Mouse (Mus musculus): ENCODE measurements at regions not wholly inside any gene's neighbourhood (a gene's known extent, or its start where the extent isn't known, plus 50 kb on each side); places are given as distances from the start of the nearest gene placed in this dataset.

DNA sequence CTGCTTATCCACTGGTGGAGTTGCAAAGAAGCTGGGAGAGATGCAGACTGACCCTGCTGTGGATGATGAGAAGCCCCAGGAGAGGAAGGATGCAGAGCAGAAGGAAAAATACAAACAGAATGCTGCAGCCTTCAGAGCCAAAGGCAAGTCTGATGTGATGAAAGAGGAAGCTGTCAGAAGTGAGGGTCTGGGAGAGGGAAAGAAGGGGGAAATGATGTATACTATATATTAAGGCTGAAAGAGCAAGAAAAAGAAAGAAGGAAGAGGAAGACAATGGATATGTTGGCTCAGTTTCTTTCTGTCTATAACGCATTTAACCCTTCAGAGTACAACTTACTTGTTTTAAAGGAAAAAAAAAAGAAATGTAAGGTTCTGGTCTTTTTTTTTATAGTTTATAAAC is 225.4 kb downstream of the Gm5447 start:
- ATAC-seq (ENCODE audit: low FRiP score, low TSS enrichment): no peak
- H3K4me1 ChIP-seq (ENCODE audit: insufficient read depth, low read length): no peaks in the 10 kb centered on the region
- no peak overlapping the region for H3K4me3 ChIP-seq (ENCODE audit: low read length)
- no peaks in the 10 kb centered on the region for H3K9me3 ChIP-seq (ENCODE audit: low read length)
- H3K4me2 ChIP-seq (replicated peaks; ENCODE audit: low read depth, low read length): no peak overlapping the region
- H3K9ac ChIP-seq (replicated peaks; ENCODE audit: low read length): no peak overlapping the region
- peaks cover 6% of the 10 kb centered on the region; the same call in 1 of the 2 replicates for H3K27me3 ChIP-seq (ENCODE audit: insufficient read depth, low read length)
- 96% methylated on average over 1 of the region's 1 CpGs for WGBS
- no peaks in the 10 kb centered on the region for H3K36me3 ChIP-seq (ENCODE audit: insufficient read depth, low read length)
- no peak overlapping the region for H3K27ac ChIP-seq (ENCODE audit: low read length)

DNA sequence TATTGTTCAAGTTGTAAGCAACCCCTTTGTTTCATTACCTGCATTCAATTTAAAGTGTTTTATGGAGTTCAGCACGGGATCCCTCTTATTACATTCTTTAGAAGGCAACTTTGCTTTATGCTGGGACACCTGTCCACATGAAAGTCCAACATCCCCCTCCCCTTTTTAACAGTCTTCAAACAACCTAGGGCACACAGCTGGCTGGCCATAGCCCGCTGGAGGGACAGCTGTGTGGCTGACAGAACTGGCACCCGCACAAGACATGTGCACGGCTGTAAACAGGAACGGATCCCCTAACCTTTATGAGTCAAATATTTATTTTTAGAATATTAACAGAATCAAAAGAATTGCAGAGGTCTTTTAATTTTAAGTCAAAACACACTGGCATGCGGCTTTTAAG is 230.1 kb downstream of the Gm5447 start:
- Histone ChIP-seq H3K4me1 (ENCODE audit: insufficient read depth, low read length) (no peaks in the 10 kb centered on the region), H3K4me3 (ENCODE audit: low read length) (no peak overlapping the region), H3K9ac (replicated peaks; ENCODE audit: low read length) (no peak overlapping the region), H3K4me2 (replicated peaks; ENCODE audit: low read depth, low read length) (no peak overlapping the region), H3K9me3 (ENCODE audit: low read length) (no peaks in the 10 kb centered on the region), H3K36me3 (ENCODE audit: insufficient read depth, low read length) (no peaks in the 10 kb centered on the region), H3K27me3 (ENCODE audit: insufficient read depth, low read length) (peaks cover 19% of the 10 kb centered on the region), H3K27ac (ENCODE audit: low read length) (no peak overlapping the region)
- 56% methylated on average over 6 of the region's 6 CpGs for WGBS
- ATAC-seq (ENCODE audit: low FRiP score, low TSS enrichment): no peak

DNA sequence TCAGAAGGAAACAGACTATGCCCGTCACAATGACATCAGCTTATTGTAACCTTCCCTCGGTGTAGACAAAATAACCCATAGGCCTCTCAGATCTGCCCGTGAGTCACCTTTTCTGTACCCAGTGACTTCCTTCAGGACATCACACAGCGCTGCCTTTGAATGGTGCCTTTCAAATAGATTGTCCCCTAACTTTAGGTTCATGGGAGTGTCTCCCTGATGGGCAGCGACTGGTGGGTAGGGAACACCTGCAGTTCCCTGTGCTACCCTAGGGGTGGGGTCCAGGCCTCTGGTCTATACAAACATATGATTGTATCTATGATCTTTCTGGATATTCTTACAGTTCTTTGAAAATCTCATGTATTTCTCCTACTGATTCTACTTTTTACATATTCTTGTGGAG is 232.4 kb downstream of the Gm5447 start:
- Histone ChIP-seq H3K27me3 (ENCODE audit: insufficient read depth, low read length) (peaks cover 20% of the 10 kb centered on the region), H3K9me3 (ENCODE audit: low read length) (no peaks in the 10 kb centered on the region), H3K27ac (ENCODE audit: low read length) (no peak overlapping the region), H3K36me3 (ENCODE audit: insufficient read depth, low read length) (no peaks in the 10 kb centered on the region), H3K4me1 (ENCODE audit: insufficient read depth, low read length) (no peaks in the 10 kb centered on the region), H3K4me2 (replicated peaks; ENCODE audit: low read depth, low read length) (no peak overlapping the region), H3K4me3 (ENCODE audit: low read length) (no peak overlapping the region), H3K9ac (replicated peaks; ENCODE audit: low read length) (no peak overlapping the region)
- 60% methylated on average over 5 of the region's 5 CpGs for WGBS
- no peak for ATAC-seq (ENCODE audit: low FRiP score, low TSS enrichment)

DNA sequence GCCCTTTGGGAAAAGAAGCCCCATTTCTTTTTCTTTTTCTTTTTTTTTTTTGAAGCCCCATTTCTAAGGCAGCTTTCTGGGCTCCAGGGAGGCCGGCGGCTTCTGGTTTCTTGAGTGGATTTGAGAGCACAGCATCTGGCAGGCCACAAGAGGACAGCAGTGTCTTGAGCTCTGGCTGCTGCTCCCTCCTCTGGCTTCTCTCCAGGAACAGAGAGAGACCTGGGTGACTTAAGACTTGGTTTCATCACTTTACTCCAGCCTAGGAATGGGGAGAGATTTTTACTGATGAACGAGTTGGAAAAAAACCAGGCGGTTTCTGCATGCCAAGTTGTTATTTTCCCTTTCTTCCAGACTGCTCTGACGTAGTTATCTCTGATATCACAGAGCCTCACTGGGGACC is 233.7 kb downstream of the Gm5447 start:
- H3K4me2 ChIP-seq (replicated peaks; ENCODE audit: low read depth, low read length): no peak overlapping the region
- no peak overlapping the region for H3K27ac ChIP-seq (ENCODE audit: low read length)
- 44% methylated on average over 5 of the region's 5 CpGs for WGBS
- ATAC-seq (ENCODE audit: low FRiP score, low TSS enrichment): no peak
- H3K9ac ChIP-seq (replicated peaks; ENCODE audit: low read length): no peak overlapping the region
- H3K9me3 ChIP-seq (ENCODE audit: low read length): no peaks in the 10 kb centered on the region
- H3K4me3 ChIP-seq (ENCODE audit: low read length): no peak overlapping the region
- H3K36me3 ChIP-seq (ENCODE audit: insufficient read depth, low read length): no peaks in the 10 kb centered on the region
- peaks cover 20% of the 10 kb centered on the region for H3K27me3 ChIP-seq (ENCODE audit: insufficient read depth, low read length)
- no peaks in the 10 kb centered on the region for H3K4me1 ChIP-seq (ENCODE audit: insufficient read depth, low read length)

- Histone ChIP-seq H3K27me3 (ENCODE audit: insufficient read depth, low read length) (no peaks in the 10 kb centered on the region), H3K36me3 (ENCODE audit: insufficient read depth, low read length) (no peaks in the 10 kb centered on the region), H3K27ac (ENCODE audit: low read length) (no peak overlapping the region), H3K4me3 (ENCODE audit: low read length) (no peak overlapping the region), H3K9ac (replicated peaks; ENCODE audit: low read length) (no peak overlapping the region), H3K9me3 (ENCODE audit: low read length) (no peaks in the 10 kb centered on the region), H3K4me2 (replicated peaks; ENCODE audit: low read depth, low read length) (no peak overlapping the region), H3K4me1 (ENCODE audit: insufficient read depth, low read length) (no peaks in the 10 kb centered on the region)
- no peak for ATAC-seq (ENCODE audit: low FRiP score, low TSS enrichment)
- WGBS: 79% methylated on average over 2 of the region's 2 CpGs
Measured at GRCm38 (mm10) chr13:31223016-31223415, 249.0 kb downstream of the Gm5447 start.

DNA sequence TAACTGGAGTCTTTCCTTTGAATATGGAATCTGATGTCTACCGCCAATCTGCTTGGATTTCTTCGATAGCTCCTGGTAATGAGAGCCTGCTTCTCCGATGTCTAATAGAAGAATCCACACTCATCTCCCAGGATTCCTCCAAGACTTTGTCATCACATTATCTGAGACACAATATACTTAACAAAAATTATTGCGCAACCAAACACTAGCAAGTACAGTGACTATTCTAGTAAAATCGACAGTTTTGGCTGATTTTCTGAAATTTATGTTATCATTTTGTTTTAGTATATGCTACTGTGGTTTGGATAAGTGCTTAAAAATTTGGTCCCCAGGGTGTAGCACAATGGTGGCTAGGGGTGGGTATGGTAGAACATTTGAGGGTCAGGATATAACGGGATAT is 266.5 kb downstream of the Gm5447 start:
- no peak overlapping the region for H3K27ac ChIP-seq (ENCODE audit: low read length)
- ATAC-seq (ENCODE audit: low FRiP score, low TSS enrichment): no peak

GRCm38 (mm10) chr13:31248996-31249395 is 275.0 kb downstream of the Gm5447 start:
- Histone ChIP-seq H3K9me3 (ENCODE audit: low read length) (no peaks in the 10 kb centered on the region), H3K27ac (ENCODE audit: low read length) (no peak overlapping the region), H3K4me1 (ENCODE audit: insufficient read depth, low read length) (no peaks in the 10 kb centered on the region), H3K4me3 (ENCODE audit: low read length) (no peak overlapping the region), H3K4me2 (replicated peaks; ENCODE audit: low read depth, low read length) (no peak overlapping the region), H3K36me3 (ENCODE audit: insufficient read depth, low read length) (no peaks in the 10 kb centered on the region), H3K9ac (replicated peaks; ENCODE audit: low read length) (no peak overlapping the region), H3K27me3 (ENCODE audit: insufficient read depth, low read length) (no peaks in the 10 kb centered on the region)
- ATAC-seq (ENCODE audit: low FRiP score, low TSS enrichment): no peak
- 93% methylated on average over 3 of the region's 3 CpGs for WGBS

More for the DNA sequence above, 266.5 kb downstream of the Gm5447 start:
- H3K4me1 ChIP-seq (ENCODE audit: insufficient read depth, low read length): no peaks in the 10 kb centered on the region
- 94% methylated on average over 6 of the region's 6 CpGs for WGBS
- no peak overlapping the region for H3K9ac ChIP-seq (replicated peaks; ENCODE audit: low read length)
- no peak overlapping the region for H3K4me3 ChIP-seq (ENCODE audit: low read length)
- H3K4me2 ChIP-seq (replicated peaks; ENCODE audit: low read depth, low read length): no peak overlapping the region
- no peaks in the 10 kb centered on the region for H3K9me3 ChIP-seq (ENCODE audit: low read length)
- no peaks in the 10 kb centered on the region for H3K36me3 ChIP-seq (ENCODE audit: insufficient read depth, low read length)
- H3K27me3 ChIP-seq (ENCODE audit: insufficient read depth, low read length): no peaks in the 10 kb centered on the region

DNA sequence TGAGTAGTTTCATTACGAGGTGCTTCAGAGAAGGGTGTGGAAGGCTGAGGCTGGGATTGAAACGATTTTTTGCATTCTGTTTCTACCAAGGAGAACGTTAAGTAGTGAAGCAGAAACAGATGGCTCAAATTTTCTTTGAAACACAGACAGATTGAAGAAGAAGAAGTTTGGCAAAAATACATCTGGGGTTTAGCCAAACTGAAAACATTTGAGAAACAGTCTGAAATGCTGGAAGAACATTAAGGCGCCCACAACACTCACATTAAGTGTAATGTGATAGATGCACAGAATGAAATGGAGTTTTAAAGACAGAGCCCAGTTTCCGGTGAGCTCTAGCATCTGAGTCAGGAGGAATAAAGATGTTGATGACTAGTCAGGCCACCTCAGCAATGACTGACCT is 275.5 kb downstream of the Gm5447 start:
- no peak overlapping the region for H3K9ac ChIP-seq (replicated peaks; ENCODE audit: low read length)
- H3K27me3 ChIP-seq (ENCODE audit: insufficient read depth, low read length): no peaks in the 10 kb centered on the region
- no peaks in the 10 kb centered on the region for H3K4me1 ChIP-seq (ENCODE audit: insufficient read depth, low read length)
- no peaks in the 10 kb centered on the region for H3K9me3 ChIP-seq (ENCODE audit: low read length)
- H3K36me3 ChIP-seq (ENCODE audit: insufficient read depth, low read length): no peaks in the 10 kb centered on the region
- 68% methylated on average over 5 of the region's 5 CpGs for WGBS
- H3K4me3 ChIP-seq (ENCODE audit: low read length): no peak overlapping the region
- H3K4me2 ChIP-seq (replicated peaks; ENCODE audit: low read depth, low read length): no peak overlapping the region
- no peak for ATAC-seq (ENCODE audit: low FRiP score, low TSS enrichment)
- H3K27ac ChIP-seq (ENCODE audit: low read length): no peak overlapping the region

DNA sequence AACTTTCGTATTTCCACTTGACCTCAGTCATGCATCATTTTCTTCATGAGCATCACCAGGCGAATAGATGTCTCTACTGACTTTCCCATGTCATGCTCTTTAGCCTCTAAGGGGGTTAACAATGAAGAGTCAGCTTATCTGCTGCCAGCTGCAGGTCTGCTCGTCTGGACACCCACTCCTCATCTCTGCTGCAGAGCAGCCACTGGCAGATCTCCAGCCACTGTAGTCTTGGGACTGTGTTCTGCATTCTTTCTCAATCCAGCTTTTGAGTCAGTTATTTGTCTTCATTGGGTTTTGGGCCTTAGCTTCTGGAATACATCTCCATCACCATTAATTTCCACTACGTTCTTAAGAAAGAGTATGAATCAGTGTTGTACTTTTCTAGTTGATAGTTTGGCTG is 280.0 kb downstream of the Gm5447 start:
- no peak overlapping the region for H3K27ac ChIP-seq (ENCODE audit: low read length)
- no peaks in the 10 kb centered on the region for H3K4me1 ChIP-seq (ENCODE audit: insufficient read depth, low read length)
- H3K9me3 ChIP-seq (ENCODE audit: low read length): no peaks in the 10 kb centered on the region
- H3K4me3 ChIP-seq (ENCODE audit: low read length): no peak overlapping the region
- ATAC-seq (ENCODE audit: low FRiP score, low TSS enrichment): no peak
- WGBS: 62% methylated on average over 4 of the region's 4 CpGs
- H3K36me3 ChIP-seq (ENCODE audit: insufficient read depth, low read length): no peaks in the 10 kb centered on the region
- no peaks in the 10 kb centered on the region for H3K27me3 ChIP-seq (ENCODE audit: insufficient read depth, low read length)
- H3K4me2 ChIP-seq (replicated peaks; ENCODE audit: low read depth, low read length): no peak overlapping the region
- no peak overlapping the region for H3K9ac ChIP-seq (replicated peaks; ENCODE audit: low read length)

DNA sequence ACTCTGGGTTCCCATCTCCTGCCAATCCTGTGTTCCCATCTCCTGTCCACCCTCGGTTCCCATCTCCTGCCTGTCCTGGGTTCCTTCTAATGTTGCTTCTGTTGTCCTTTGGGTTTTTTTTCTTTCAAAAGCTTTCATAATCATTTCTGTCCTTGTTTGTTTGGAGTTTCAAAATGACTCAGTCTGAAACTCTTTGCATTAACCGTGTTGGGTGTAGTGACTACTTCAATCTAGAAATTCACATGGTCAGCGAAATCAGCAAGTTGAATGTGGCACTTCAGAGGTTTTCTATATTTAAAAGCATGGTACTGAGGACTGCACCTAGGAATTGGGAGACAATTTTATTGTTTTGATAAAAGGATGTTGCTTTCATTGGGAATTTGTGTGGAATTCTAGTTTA is 280.7 kb downstream of the Gm5447 start:
- ATAC-seq (ENCODE audit: low FRiP score, low TSS enrichment): no peak
- Histone ChIP-seq H3K4me2 (replicated peaks; ENCODE audit: low read depth, low read length) (no peak overlapping the region), H3K4me3 (ENCODE audit: low read length) (no peak overlapping the region), H3K9ac (replicated peaks; ENCODE audit: low read length) (no peak overlapping the region), H3K36me3 (ENCODE audit: insufficient read depth, low read length) (no peaks in the 10 kb centered on the region), H3K27me3 (ENCODE audit: insufficient read depth, low read length) (no peaks in the 10 kb centered on the region), H3K9me3 (ENCODE audit: low read length) (no peaks in the 10 kb centered on the region), H3K4me1 (ENCODE audit: insufficient read depth, low read length) (no peaks in the 10 kb centered on the region), H3K27ac (ENCODE audit: low read length) (no peak overlapping the region)
- 86% methylated on average over 3 of the region's 3 CpGs for WGBS

- Histone ChIP-seq H3K4me1 (ENCODE audit: insufficient read depth, low read length) (no peaks in the 10 kb centered on the region), H3K36me3 (ENCODE audit: insufficient read depth, low read length) (no peaks in the 10 kb centered on the region), H3K9ac (replicated peaks; ENCODE audit: low read length) (no peak overlapping the region), H3K27me3 (ENCODE audit: insufficient read depth, low read length) (no peaks in the 10 kb centered on the region), H3K27ac (ENCODE audit: low read length) (no peak overlapping the region), H3K4me3 (ENCODE audit: low read length) (no peak overlapping the region), H3K9me3 (ENCODE audit: low read length) (no peaks in the 10 kb centered on the region), H3K4me2 (replicated peaks; ENCODE audit: low read depth, low read length) (no peak overlapping the region)
- no peak for ATAC-seq (ENCODE audit: low FRiP score, low TSS enrichment)
- 91% methylated on average over 3 of the region's 3 CpGs for WGBS
Measured at GRCm38 (mm10) chr13:31255506-31255905, 281.5 kb downstream of the Gm5447 start.

All from kidney, embryonic 16.5 days (tissue).